Mouse (Mus musculus): ENCODE data around the gene Vps52. TPM values are rescaled to one million over a fixed set of nuclear protein-coding genes. Genes with fewer than 3 reads are reported as not detected.

Gene Vps52
- total and polyA plus RNA-seq, 3 experiments = 34.3 to 73.6 (median 39.9) TPM

GRCm38 (mm10) chr17:33972691-33973090 is 17.1 kb downstream of the Vps52 start:
- Histone ChIP-seq H3K79me2 (replicated peaks; ENCODE audit: control insufficient read depth, extremely low read depth, insufficient read depth, poor library complexity, severe bottlenecking) (no peaks in the 10 kb centered on the region), H3K9ac (ENCODE audit: insufficient read depth, low read depth) (no peak overlapping the region), H3K4me2 (ENCODE audit: insufficient read depth, low read depth, poor library complexity, severe bottlenecking) (no peak overlapping the region), H3K9me3 (replicated peaks; ENCODE audit: low read length) (peaks cover 4% of the 10 kb centered on the region), H3K4me1 (ENCODE audit: control insufficient read depth in 1 of 2, insufficient read depth in 2 of 2) (peaks cover 0 to 5% of the 10 kb centered on the region in 2 experiments; a peak in 2 of 4 replicates), H3K27ac (ENCODE audit: insufficient read depth, low read depth) (no peak overlapping the region), H3K4me3 (replicated peaks in 1 of 3; ENCODE audit: low read depth in 2 of 3, low read length in 2 of 3, poor library complexity in 1 of 3) (no peak overlapping the region), H3K36me3 (replicated peaks in 1 of 2; ENCODE audit: control insufficient read depth in 1 of 2, insufficient read depth in 1 of 2, low read length in 1 of 2) (peaks cover 0 to 12% of the 10 kb centered on the region in 2 experiments), H3K27me3 (replicated peaks) (no peaks in the 10 kb centered on the region)
- dilution Hi-C loops (cut with MboI; ENCODE audit: extremely low pct_ligation_motif_present, extremely low pct_unique_long_range_greater_than_20kb, low sequenced_read_pairs) (loop anchor here (5.0 kb wide), 1 partner anchor 1300 kb away; no protein-coding TSS in a partner anchor), in situ Hi-C loops (cut with MboI; ENCODE audit: low pct_ligation_motif_present, low pct_unique_long_range_greater_than_20kb, low sequenced_read_pairs) (loop anchor here (5.0 kb wide), 1 partner anchor 1300 kb away; no protein-coding TSS in a partner anchor)
- TF ChIP-seq CHD1 (IDR thresholded peaks at IDR 0.05; ENCODE audit: low read depth, low read length) (no peak), ZC3H11A (IDR thresholded peaks at IDR 0.05; ENCODE audit: low read depth, low read length) (no peak), MXI1 (IDR thresholded peaks at IDR 0.05; ENCODE audit: low read depth, low read length) (peak; percentile 64; the same call in 1 of the 2 replicates), SIN3A (IDR thresholded peaks at IDR 0.05; ENCODE audit: low read length) (peak; percentile 85), IRF4 (IDR thresholded peaks at IDR 0.05; ENCODE audit: low read depth, low read length) (no peak)
- DNase-seq (ENCODE audit: extremely low read depth) = no peak

GRCm38 (mm10) chr17:33973572-33973971 is 18.0 kb downstream of the Vps52 start:
- in situ Hi-C loops (cut with MboI; ENCODE audit: low pct_ligation_motif_present, low pct_unique_long_range_greater_than_20kb, low sequenced_read_pairs) (loop anchor here (5.0 kb wide), 1 partner anchor 1299 kb away; no protein-coding TSS in a partner anchor), dilution Hi-C loops (cut with MboI; ENCODE audit: extremely low pct_ligation_motif_present, extremely low pct_unique_long_range_greater_than_20kb, low sequenced_read_pairs) (loop anchor here (5.0 kb wide), 1 partner anchor 1299 kb away; no protein-coding TSS in a partner anchor)
- Histone ChIP-seq H3K9ac (ENCODE audit: insufficient read depth, low read depth) (no peak overlapping the region), H3K27me3 (replicated peaks) (no peaks in the 10 kb centered on the region), H3K79me2 (replicated peaks; ENCODE audit: control insufficient read depth, extremely low read depth, insufficient read depth, poor library complexity, severe bottlenecking) (no peaks in the 10 kb centered on the region), H3K4me3 (replicated peaks in 1 of 3; ENCODE audit: low read depth in 2 of 3, low read length in 2 of 3, poor library complexity in 1 of 3) (no peak overlapping the region), H3K36me3 (replicated peaks in 1 of 2; ENCODE audit: control insufficient read depth in 1 of 2, insufficient read depth in 1 of 2, low read length in 1 of 2) (peaks cover 0 to 12% of the 10 kb centered on the region in 2 experiments), H3K4me2 (ENCODE audit: insufficient read depth, low read depth, poor library complexity, severe bottlenecking) (no peak overlapping the region), H3K4me1 (ENCODE audit: control insufficient read depth in 1 of 2, insufficient read depth in 2 of 2) (peaks cover 0 to 5% of the 10 kb centered on the region in 2 experiments; a peak in 2 of 4 replicates), H3K9me3 (replicated peaks; ENCODE audit: low read length) (peaks cover 4% of the 10 kb centered on the region), H3K27ac (ENCODE audit: insufficient read depth, low read depth) (no peak overlapping the region)
- no peak for DNase-seq (ENCODE audit: extremely low read depth)
- no peak for TF ChIP-seq PAX5 (IDR thresholded peaks at IDR 0.05; ENCODE audit: low read length)
- peak; percentile 75; the same call in 1 of the 2 replicates for TF ChIP-seq MAFK (IDR thresholded peaks at IDR 0.05; ENCODE audit: insufficient replicate concordance, low read length)
- no peak for TF ChIP-seq CTCF (conservative IDR thresholded peaks at IDR 0.05 in 1 of 2, IDR thresholded peaks at IDR 0.05 in 1 of 2; ENCODE audit: low read depth in 2 of 2, low read length in 2 of 2)

- H3K9ac ChIP-seq (ENCODE audit: insufficient read depth, low read depth) = peak overlapping the region; percentile 31
- H3K4me1 ChIP-seq (ENCODE audit: control insufficient read depth in 1 of 2, insufficient read depth in 2 of 2) = peaks cover 6 to 18% of the 10 kb centered on the region in 2 experiments; a peak in 3 of 4 replicates
- in situ Hi-C loops (cut with MboI; ENCODE audit: low pct_ligation_motif_present, low pct_unique_long_range_greater_than_20kb, low sequenced_read_pairs) = loop anchor here (25.0 kb wide), 1 partner anchor 1484 kb away; the partner anchor contains the start of gene H2-Q10
Measured at GRCm38 (mm10) chr17:33977861-33978557, 22.4 kb downstream of the Vps52 start.

More at GRCm38 (mm10) chr17:33977861-33978557, 22.4 kb downstream of the Vps52 start:
- DNase-seq (ENCODE audit: extremely low read depth) = no peak
- Histone ChIP-seq H3K79me2 (replicated peaks; ENCODE audit: control insufficient read depth, extremely low read depth, insufficient read depth, poor library complexity, severe bottlenecking) (no peaks in the 10 kb centered on the region), H3K36me3 (replicated peaks in 1 of 2; ENCODE audit: control insufficient read depth in 1 of 2, insufficient read depth in 1 of 2, low read length in 1 of 2) (peaks cover 0 to 12% of the 10 kb centered on the region in 2 experiments), H3K4me3 (replicated peaks in 1 of 3; ENCODE audit: low read depth in 2 of 3, low read length in 2 of 3, poor library complexity in 1 of 3) (peak overlapping the region; percentile 52 to 70 (median 69)), H3K27me3 (replicated peaks) (no peaks in the 10 kb centered on the region), H3K4me2 (ENCODE audit: insufficient read depth, low read depth, poor library complexity, severe bottlenecking) (peak overlapping the region; percentile 32), H3K9me3 (replicated peaks; ENCODE audit: low read length) (no peaks in the 10 kb centered on the region), H3K27ac (ENCODE audit: insufficient read depth, low read depth) (peak overlapping the region; percentile 16; the same call in 1 of the 2 replicates)
- TF ChIP-seq JUN (IDR thresholded peaks at IDR 0.05; ENCODE audit: insufficient read depth, low read depth, low read length) = no peak
- no peak for TF ChIP-seq SMC3 (IDR thresholded peaks at IDR 0.05; ENCODE audit: low read depth, low read length)
- no peak for TF ChIP-seq CHD1 (IDR thresholded peaks at IDR 0.05; ENCODE audit: low read depth, low read length)
- no peak for TF ChIP-seq ZNF384 (IDR thresholded peaks at IDR 0.05; ENCODE audit: low read depth, low read length)
- TF ChIP-seq PAX5 (IDR thresholded peaks at IDR 0.05; ENCODE audit: low read length) = no peak
- no peak for TF ChIP-seq USF2 (conservative IDR thresholded peaks at IDR 0.05; ENCODE audit: low read depth, low read length)
- TF ChIP-seq NELFE (IDR thresholded peaks at IDR 0.05; ENCODE audit: low read depth, low read length) = no peak
- no peak for TF ChIP-seq USF1 (IDR thresholded peaks at IDR 0.05; ENCODE audit: low read depth, low read length)
- no peak for TF ChIP-seq POLR2A (IDR thresholded peaks at IDR 0.05; ENCODE audit: low read depth, low read length)
- TF ChIP-seq SIN3A (IDR thresholded peaks at IDR 0.05; ENCODE audit: low read length) = no peak
- no peak for TF ChIP-seq RAD21 (IDR thresholded peaks at IDR 0.05; ENCODE audit: low read depth, low read length)
- TF ChIP-seq UBTF (IDR thresholded peaks at IDR 0.05; ENCODE audit: low read depth, low read length) = no peak
- TF ChIP-seq MYC (IDR thresholded peaks at IDR 0.05; ENCODE audit: low read depth, low read length) = no peak
- no peak for TF ChIP-seq NRF1 (IDR thresholded peaks at IDR 0.05; ENCODE audit: low read depth, low read length)
- TF ChIP-seq ELF1 (IDR thresholded peaks at IDR 0.05; ENCODE audit: low read depth, low read length) = no peak
- TF ChIP-seq IRF4 (IDR thresholded peaks at IDR 0.05; ENCODE audit: low read depth, low read length) = no peak
- TF ChIP-seq GABPA (IDR thresholded peaks at IDR 0.05; ENCODE audit: insufficient replicate concordance, low read depth, low read length) = no peak
- no peak for TF ChIP-seq KAT2A (IDR thresholded peaks at IDR 0.05; ENCODE audit: insufficient replicate concordance, low read length)
- TF ChIP-seq MXI1 (IDR thresholded peaks at IDR 0.05; ENCODE audit: low read depth, low read length) = no peak
- dilution Hi-C loops (cut with MboI; ENCODE audit: extremely low pct_ligation_motif_present, extremely low pct_unique_long_range_greater_than_20kb, low sequenced_read_pairs) = no loop called here

Data from CH12.LX (cell line).